Mouse (Mus musculus): ENCODE results near the gene Cfap69.
"Not testable (repeated sequence)": the region's sequence is repeated elsewhere in the genome, so short reads cannot be mapped to it uniquely, and the experiment has no call there.

Gene Cfap69

GRCm38 (mm10) chr5:5663655-5664370 lies at the start of gene Cfap69:
Gene Cfap69, minus strand, starts transcription at chr5:5664239.
- DNase-seq (ENCODE audit: low spot score in 2 of 2): no peak

- DNase-seq (ENCODE audit: low spot score in 2 of 2): no peak
Observed at GRCm38 (mm10) chr5:5711032-5711431, 47.0 kb upstream of the Cfap69 start.

- DNase-seq (ENCODE audit: low spot score in 2 of 2): no peak
Observed at GRCm38 (mm10) chr5:5707341-5708278, 43.6 kb upstream of the Cfap69 start.

- DNase-seq (ENCODE audit: low spot score in 2 of 2): no peak
Observed at GRCm38 (mm10) chr5:5705019-5705418, 41.0 kb upstream of the Cfap69 start.

GRCm38 (mm10) chr5:5700386-5700785 lies 36.3 kb upstream of the Cfap69 start:
- no peak for DNase-seq (ENCODE audit: low spot score in 2 of 2)

GRCm38 (mm10) chr5:5698830-5699229 lies 34.8 kb upstream of the Cfap69 start:
- no peak for DNase-seq (ENCODE audit: low spot score in 2 of 2)

GRCm38 (mm10) chr5:5695401-5695942 lies 31.4 kb upstream of the Cfap69 start:
- DNase-seq (ENCODE audit: low spot score in 2 of 2): no peak

GRCm38 (mm10) chr5:5693956-5694653 lies 30.1 kb upstream of the Cfap69 start, which contains the start of gene Steap2:
Gene Steap2, minus strand, starts transcription at chr5:5694578.
- DNase-seq (ENCODE audit: low spot score in 2 of 2): no peak

- no peak for DNase-seq (ENCODE audit: low spot score in 2 of 2)
Observed at GRCm38 (mm10) chr5:5693541-5693955, 29.5 kb upstream of the Cfap69 start.

GRCm38 (mm10) chr5:5692167-5692738 lies 28.2 kb upstream of the Cfap69 start:
- DNase-seq (ENCODE audit: low spot score in 2 of 2): no peak

- DNase-seq (ENCODE audit: low spot score in 2 of 2): no peak
Observed at GRCm38 (mm10) chr5:5688945-5689540, 25.0 kb upstream of the Cfap69 start.

GRCm38 (mm10) chr5:5688228-5688627 lies 24.2 kb upstream of the Cfap69 start:
- DNase-seq (ENCODE audit: low spot score in 2 of 2): no peak

GRCm38 (mm10) chr5:5686973-5687372 lies 22.9 kb upstream of the Cfap69 start:
- DNase-seq (ENCODE audit: low spot score in 2 of 2): no peak

GRCm38 (mm10) chr5:5684946-5685345 lies 20.9 kb upstream of the Cfap69 start:
- DNase-seq (ENCODE audit: low spot score in 2 of 2): not testable (repeated sequence)

- no peak for DNase-seq (ENCODE audit: low spot score in 2 of 2)
Observed at GRCm38 (mm10) chr5:5683292-5683691, 19.3 kb upstream of the Cfap69 start.

GRCm38 (mm10) chr5:5679459-5679858 lies 15.4 kb upstream of the Cfap69 start:
- DNase-seq (ENCODE audit: low spot score in 2 of 2): no peak

GRCm38 (mm10) chr5:5676082-5676481 lies 12.0 kb upstream of the Cfap69 start:
- DNase-seq (ENCODE audit: low spot score in 2 of 2): no peak

- no peak for DNase-seq (ENCODE audit: low spot score in 2 of 2)
Observed at GRCm38 (mm10) chr5:5668920-5669319, 4.9 kb upstream of the Cfap69 start.

GRCm38 (mm10) chr5:5664371-5664926 lies 410 bp upstream of the Cfap69 start:
- no peak for DNase-seq (ENCODE audit: low spot score in 2 of 2)

GRCm38 (mm10) chr5:5663057-5663456 lies 982 bp downstream of the Cfap69 start:
- DNase-seq (ENCODE audit: low spot score in 2 of 2): no peak

GRCm38 (mm10) chr5:5658680-5659079 lies 5.4 kb downstream of the Cfap69 start:
- no peak for DNase-seq (ENCODE audit: low spot score in 2 of 2)

All from natural killer cell, adult 2 months (primary cell).